Mouse (Mus musculus): Measurements from ENCODE around the gene Xpo4. TPM values are rescaled to one million over a fixed set of nuclear protein-coding genes. Genes with fewer than 3 reads are reported as not detected.

Xpo4 gene
- polyA plus RNA-seq, 1 experiment from 2014 or later = 12.0 TPM

- Histone ChIP-seq H3K4me2 (no peak overlapping the region), H3K27me3 (replicated peaks) (no peaks in the 10 kb centered on the region), H3K9me3 (no peaks in the 10 kb centered on the region), H3K4me1 (no peaks in the 10 kb centered on the region), H3K4me3 (no peak overlapping the region), H3K36me3 (peaks cover 30% of the 10 kb centered on the region), H3K27ac (replicated peaks) (no peak overlapping the region), H3K9ac (no peak overlapping the region)
- ATAC-seq (ENCODE audit: extremely low read depth, insufficient number of reproducible peaks, low FRiP score, low TSS enrichment) = no peak
Observed at GRCm38 (mm10) chr14:57552945-57553344, 112.3 kb downstream of the Xpo4 start.

- Histone ChIP-seq H3K9ac (no peak overlapping the region), H3K9me3 (no peaks in the 10 kb centered on the region), H3K27me3 (replicated peaks) (peaks cover 4% of the 10 kb centered on the region; the same call in 1 of the 2 replicates), H3K4me1 (peaks cover 6% of the 10 kb centered on the region), H3K36me3 (peaks cover 21% of the 10 kb centered on the region), H3K27ac (replicated peaks) (no peak overlapping the region), H3K4me3 (no peak overlapping the region), H3K4me2 (no peak overlapping the region)
- 74% methylated on average over 5 of the region's 5 CpGs for WGBS
- ATAC-seq (ENCODE audit: extremely low read depth, insufficient number of reproducible peaks, low FRiP score, low TSS enrichment) = no peak
Observed at GRCm38 (mm10) chr14:57547062-57547461, 118.2 kb downstream of the Xpo4 start.

- peaks cover 6% of the 10 kb centered on the region for H3K4me1 ChIP-seq
- H3K9ac ChIP-seq = no peak overlapping the region
- no peak for ATAC-seq (ENCODE audit: extremely low read depth, insufficient number of reproducible peaks, low FRiP score, low TSS enrichment)
- H3K36me3 ChIP-seq = peaks cover 21% of the 10 kb centered on the region
- H3K4me3 ChIP-seq = no peak overlapping the region
- H3K4me2 ChIP-seq = no peak overlapping the region
- WGBS = 23% methylated on average over 13 of the region's 13 CpGs
- no peak overlapping the region for H3K27ac ChIP-seq (replicated peaks)
- peaks cover 8% of the 10 kb centered on the region; the same call in 1 of the 2 replicates for H3K27me3 ChIP-seq (replicated peaks)
- H3K9me3 ChIP-seq = no peaks in the 10 kb centered on the region
Observed at GRCm38 (mm10) chr14:57546557-57547021, 118.6 kb downstream of the Xpo4 start.

GRCm38 (mm10) chr14:57546131-57546530, 119.1 kb downstream of the Xpo4 start:
- H3K9me3 ChIP-seq = no peaks in the 10 kb centered on the region
- no peak overlapping the region for H3K27ac ChIP-seq (replicated peaks)
- H3K4me3 ChIP-seq = no peak overlapping the region
- no peak overlapping the region for H3K4me2 ChIP-seq
- ATAC-seq (ENCODE audit: extremely low read depth, insufficient number of reproducible peaks, low FRiP score, low TSS enrichment) = no peak
- peaks cover 8% of the 10 kb centered on the region; the same call in 1 of the 2 replicates for H3K27me3 ChIP-seq (replicated peaks)
- WGBS = 82% methylated on average over 8 of the region's 8 CpGs
- H3K4me1 ChIP-seq = peaks cover 6% of the 10 kb centered on the region
- no peak overlapping the region for H3K9ac ChIP-seq
- peaks cover 21% of the 10 kb centered on the region for H3K36me3 ChIP-seq

GRCm38 (mm10) chr14:57545526-57545925, 119.7 kb downstream of the Xpo4 start:
- Histone ChIP-seq H3K27ac (replicated peaks) (no peak overlapping the region), H3K9me3 (no peaks in the 10 kb centered on the region), H3K27me3 (replicated peaks) (peaks cover 8% of the 10 kb centered on the region; the same call in 1 of the 2 replicates), H3K36me3 (peaks cover 21% of the 10 kb centered on the region), H3K4me3 (no peak overlapping the region), H3K9ac (no peak overlapping the region), H3K4me2 (no peak overlapping the region), H3K4me1 (peaks cover 6% of the 10 kb centered on the region)
- WGBS = 78% methylated on average over 17 of the region's 17 CpGs
- ATAC-seq (ENCODE audit: extremely low read depth, insufficient number of reproducible peaks, low FRiP score, low TSS enrichment) = no peak

- ATAC-seq (ENCODE audit: extremely low read depth, insufficient number of reproducible peaks, low FRiP score, low TSS enrichment) = no peak
- 76% methylated on average over 13 of the region's 13 CpGs for WGBS
- no peak overlapping the region for H3K27ac ChIP-seq (replicated peaks)
Observed at GRCm38 (mm10) chr14:57543420-57544039, 121.7 kb downstream of the Xpo4 start.

GRCm38 (mm10) chr14:57542231-57542630, 123.0 kb downstream of the Xpo4 start:
- no peaks in the 10 kb centered on the region for H3K9me3 ChIP-seq
- H3K4me1 ChIP-seq = peaks cover 20% of the 10 kb centered on the region
- H3K27ac ChIP-seq (replicated peaks) = no peak overlapping the region
- H3K36me3 ChIP-seq = no peaks in the 10 kb centered on the region
- peaks cover 8% of the 10 kb centered on the region; the same call in 1 of the 2 replicates for H3K27me3 ChIP-seq (replicated peaks)
- peak overlapping the region; percentile 29 for H3K4me3 ChIP-seq
- peak overlapping the region; percentile 53 for H3K4me2 ChIP-seq
- peak overlapping the region; percentile 58; the same call in 1 of the 2 replicates for H3K9ac ChIP-seq
- ATAC-seq (ENCODE audit: extremely low read depth, insufficient number of reproducible peaks, low FRiP score, low TSS enrichment) = no peak
- 45% methylated on average over 34 of the region's 34 CpGs for WGBS

More at GRCm38 (mm10) chr14:57543420-57544039, 121.7 kb downstream of the Xpo4 start:
- H3K4me3 ChIP-seq = no peak overlapping the region
- H3K27me3 ChIP-seq (replicated peaks) = peaks cover 8% of the 10 kb centered on the region; the same call in 1 of the 2 replicates
- peaks cover 2% of the 10 kb centered on the region; the same call in 1 of the 2 replicates for H3K36me3 ChIP-seq
- H3K9ac ChIP-seq = no peak overlapping the region
- H3K9me3 ChIP-seq = no peaks in the 10 kb centered on the region
- no peak overlapping the region for H3K4me2 ChIP-seq
- peaks cover 7% of the 10 kb centered on the region for H3K4me1 ChIP-seq

- Histone ChIP-seq H3K36me3 (no peaks in the 10 kb centered on the region), H3K4me2 (no peak overlapping the region), H3K4me3 (no peak overlapping the region), H3K4me1 (peaks cover 27% of the 10 kb centered on the region), H3K27me3 (replicated peaks) (peaks cover 8% of the 10 kb centered on the region; the same call in 1 of the 2 replicates), H3K27ac (replicated peaks) (no peak overlapping the region), H3K9me3 (no peaks in the 10 kb centered on the region), H3K9ac (no peak overlapping the region)
- ATAC-seq (ENCODE audit: extremely low read depth, insufficient number of reproducible peaks, low FRiP score, low TSS enrichment) = no peak
- WGBS = 73% methylated on average over 11 of the region's 11 CpGs
Observed at GRCm38 (mm10) chr14:57540683-57541082, 124.5 kb downstream of the Xpo4 start.

- Histone ChIP-seq H3K4me3 (0 out of 2 replicates have a peak overlapping the region, but pooled peaks have one; percentile 3), H3K9ac (peak overlapping the region; percentile 72), H3K36me3 (no peaks in the 10 kb centered on the region), H3K27me3 (replicated peaks) (peaks cover 27% of the 10 kb centered on the region), H3K27ac (replicated peaks) (peak overlapping the region; percentile 89), H3K9me3 (no peaks in the 10 kb centered on the region), H3K4me2 (peak overlapping the region; percentile 49), H3K4me1 (peaks cover 51% of the 10 kb centered on the region)
- ATAC-seq (ENCODE audit: extremely low read depth, insufficient number of reproducible peaks, low FRiP score, low TSS enrichment) = no peak
- WGBS = 9% methylated on average over 16 of the region's 16 CpGs
Observed at GRCm38 (mm10) chr14:57537261-57538015, 127.8 kb downstream of the Xpo4 start.

- Histone ChIP-seq H3K36me3 (no peaks in the 10 kb centered on the region), H3K27ac (replicated peaks) (peak overlapping the region; percentile 89), H3K4me2 (peak overlapping the region; percentile 49), H3K9me3 (no peaks in the 10 kb centered on the region), H3K4me3 (no peak overlapping the region), H3K27me3 (replicated peaks) (peaks cover 27% of the 10 kb centered on the region), H3K9ac (peak overlapping the region; percentile 72; the same call in 1 of the 2 replicates), H3K4me1 (peaks cover 51% of the 10 kb centered on the region)
- WGBS = 42% methylated on average over 9 of the region's 9 CpGs
- no peak for ATAC-seq (ENCODE audit: extremely low read depth, insufficient number of reproducible peaks, low FRiP score, low TSS enrichment)
Observed at GRCm38 (mm10) chr14:57536820-57537219, 128.4 kb downstream of the Xpo4 start.

- H3K4me3 ChIP-seq = no peak overlapping the region
- 39% methylated on average over 6 of the region's 6 CpGs for WGBS
- no peaks in the 10 kb centered on the region for H3K9me3 ChIP-seq
- peaks cover 51% of the 10 kb centered on the region for H3K4me1 ChIP-seq
- H3K27me3 ChIP-seq (replicated peaks) = peaks cover 30% of the 10 kb centered on the region
- peak overlapping the region; percentile 86 for H3K27ac ChIP-seq (replicated peaks)
- ATAC-seq (ENCODE audit: extremely low read depth, insufficient number of reproducible peaks, low FRiP score, low TSS enrichment) = no peak
- 0 out of 2 replicates have a peak overlapping the region, but pooled peaks have one; percentile 24 for H3K9ac ChIP-seq
- no peaks in the 10 kb centered on the region for H3K36me3 ChIP-seq
- peak overlapping the region; percentile 28 for H3K4me2 ChIP-seq
Observed at GRCm38 (mm10) chr14:57535646-57536045, 129.6 kb downstream of the Xpo4 start.
